Mouse (Mus musculus) gastrocnemius, postnatal 10 days (tissue): ENCODE results near the gene Rtcb. TPM values are rescaled to one million over a fixed set of nuclear protein-coding genes. Genes with fewer than 3 reads are reported as not detected.
A peak's percentile ranks its signal among the peaks of the same experiment; 100 is the strongest.

Experiments
- DNase-seq: peaks from one replicate; pipeline ENCODE4 v3.0.0; 2021; ENCODE audit warnings: mixed read lengths
- total RNA-seq, 2 experiments: library from RNA; stranded (reverse); gene quantifications; 2 replicates each; pipeline ENCODE4 v1.2.3; 2021

Gene Rtcb
- total RNA-seq, 2 experiments from 2014 or later = 64.2 to 65.6 TPM

DNA sequence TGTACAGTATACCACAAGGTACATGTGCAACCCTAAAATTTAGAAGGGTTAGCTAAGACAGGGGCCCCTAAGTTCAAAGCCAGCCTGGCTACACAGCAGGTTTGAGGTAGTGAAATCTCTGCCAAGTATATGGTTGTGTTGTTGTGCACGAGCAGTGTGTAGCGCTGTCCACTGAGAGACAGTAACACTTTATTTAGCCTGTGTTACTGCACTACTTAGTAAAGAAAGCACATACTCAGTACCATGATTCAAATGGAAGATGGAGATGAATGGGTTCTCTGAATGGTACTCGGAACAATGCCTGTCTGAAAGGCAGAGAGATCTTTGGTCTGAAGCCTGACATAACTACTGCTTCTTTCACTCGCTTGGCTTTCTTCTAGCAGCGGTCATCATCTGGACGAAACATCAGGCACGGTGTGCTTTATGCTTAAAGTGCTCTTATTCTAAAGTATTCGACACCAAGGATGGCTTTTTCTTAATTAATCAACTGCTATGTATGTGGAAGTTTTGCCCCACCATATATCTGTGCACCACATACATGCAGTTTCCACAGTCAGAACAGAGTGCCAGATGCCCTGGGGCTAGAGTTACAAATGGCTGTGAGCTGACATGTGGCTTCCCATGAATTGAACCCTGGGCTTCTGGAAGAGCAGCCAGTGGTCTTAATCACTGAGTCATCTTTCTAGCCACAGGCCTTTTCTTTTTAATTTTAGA is 9.0 kb downstream of the Rtcb start:
- no peak for DNase-seq

DNA sequence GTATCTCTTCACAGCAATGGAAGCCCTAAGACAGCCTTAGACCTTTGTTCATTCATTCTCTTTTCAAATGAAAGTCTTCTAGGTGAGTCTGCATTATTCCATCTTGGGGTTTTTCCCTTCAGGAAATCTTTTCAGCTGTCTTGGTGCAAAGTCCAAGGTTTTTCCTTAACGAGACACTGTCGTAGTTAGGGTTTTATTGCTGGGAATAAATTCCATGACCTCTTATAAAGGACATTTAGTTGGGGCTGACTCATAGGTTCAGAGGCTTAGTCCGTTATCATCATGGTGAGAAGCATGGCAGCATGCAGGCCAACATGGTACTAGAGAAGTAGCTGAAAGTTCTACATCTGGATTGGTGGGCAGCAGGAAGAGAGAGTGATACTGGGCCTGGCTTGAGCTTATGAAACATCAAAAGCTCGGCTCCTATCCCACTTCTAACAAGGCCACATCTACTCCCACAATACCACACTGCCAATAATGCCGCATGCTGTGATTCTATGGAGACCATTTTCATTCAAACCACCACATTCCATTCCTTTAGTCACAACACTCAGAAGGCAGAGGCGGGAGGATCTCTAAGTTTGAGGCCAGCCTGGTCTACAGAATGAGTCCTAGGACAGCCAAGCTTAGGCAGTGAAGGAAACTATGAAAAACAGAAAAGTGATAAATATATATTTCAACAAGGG is 21.2 kb downstream of the Rtcb start:
- DNase-seq = no peak

DNA sequence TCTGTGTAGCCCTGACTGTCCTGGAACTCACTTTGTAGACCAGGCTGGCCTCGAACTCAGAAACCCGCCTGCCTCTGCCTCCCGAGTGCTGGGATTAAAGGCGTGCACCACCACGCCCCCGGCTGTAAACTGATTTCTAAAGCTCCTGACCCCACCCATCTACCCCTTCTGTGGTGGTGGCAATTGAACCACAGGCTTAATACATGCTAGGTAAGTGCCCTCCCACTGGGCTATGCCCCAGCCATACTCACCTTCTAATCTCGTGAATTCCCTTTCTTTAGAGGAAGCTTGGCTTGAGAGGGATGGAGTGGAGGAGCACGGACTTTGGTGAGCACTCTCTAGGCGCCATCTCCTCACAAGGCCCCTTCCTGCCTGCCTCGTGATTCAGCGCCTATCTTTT is 27.7 kb downstream of the Rtcb start:
- DNase-seq = no peak

GRCm38 (mm10) chr10:85929208-85929591 is 28.4 kb downstream of the Rtcb start:
- no peak for DNase-seq

GRCm38 (mm10) chr10:85928499-85929207 is 29.0 kb downstream of the Rtcb start:
- DNase-seq = peak; percentile 46

GRCm38 (mm10) chr10:85927676-85928445 is 29.8 kb downstream of the Rtcb start, which contains the start of gene Ascl4:
TSS of gene Ascl4 (plus strand) at chr10:85927681.
- DNase-seq = peak; percentile 10

DNA sequence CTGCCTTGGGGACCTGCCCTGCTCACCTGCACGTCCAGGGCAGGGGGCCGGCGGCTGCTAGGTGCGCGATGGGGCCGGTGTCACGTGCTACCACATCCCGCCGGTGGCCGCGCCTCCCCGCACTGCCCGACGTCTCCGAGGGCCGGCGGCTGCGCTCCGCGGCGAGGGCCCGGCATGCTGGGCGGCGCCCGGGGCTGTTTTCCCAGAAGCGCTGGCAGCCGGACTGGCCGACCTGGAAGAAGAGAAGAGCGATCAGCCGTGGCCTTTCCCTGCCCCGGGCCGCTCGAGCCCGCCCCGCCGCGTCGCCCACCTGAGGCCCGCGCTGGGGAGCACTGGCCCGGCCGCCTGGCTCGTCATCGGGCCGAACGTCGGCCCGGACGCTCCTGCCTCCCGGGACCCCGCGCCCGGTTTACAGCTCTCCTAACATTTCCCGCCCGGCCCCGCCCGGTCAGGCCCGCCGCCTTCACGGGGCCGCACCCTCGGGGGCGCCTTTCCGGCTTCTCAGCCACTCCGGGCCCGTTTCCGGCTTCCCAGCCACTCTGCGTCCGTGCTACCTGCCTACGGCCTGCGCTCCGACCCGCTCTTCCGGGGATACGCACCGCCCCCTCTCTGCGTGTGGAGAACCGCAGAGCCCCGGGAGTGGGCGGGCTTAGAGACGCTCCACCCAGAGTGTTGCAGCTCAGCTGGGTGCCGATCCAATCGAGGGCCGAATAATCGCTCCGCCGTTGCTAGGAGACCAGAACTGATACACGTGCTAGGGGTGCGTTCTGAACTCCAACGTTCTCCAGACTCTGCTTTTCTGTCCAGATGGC is 40.9 kb downstream of the Rtcb start, which contains the start of gene Prdm4:
Prdm4 (minus strand) TSS at position 645 of the 812 bp plus-strand sequence.
- peak; percentile 92 for DNase-seq

Other genes starting within 250 kb of the Rtcb start
- gene Pwp1, start 128.3 kb downstream of the Rtcb start, total RNA-seq = 10 to 100 TPM; 17.7 to 19.5 TPM
- gene Prdm4, start 40.7 kb downstream of the Rtcb start, total RNA-seq = 10 to 100 TPM; 11.5 to 14.4 TPM
- gene Ascl4, start 30.1 kb downstream of the Rtcb start, total RNA-seq = not detected
- gene Bpifc, start 54.1 kb upstream of the Rtcb start, total RNA-seq = not detected
- gene Fbxo7, start 64.1 kb upstream of the Rtcb start, total RNA-seq = 10 to 100 TPM in 1 of 2 experiments, 1 to 10 TPM in 1; 9.5 to 10.7 TPM